In genomic region chr3:96273591-96274465, GRCm38 (mm10) we compare ENCODE assay signal across 15 mouse cellular contexts. TPM values are rescaled to one million over a fixed set of nuclear protein-coding genes. Genes with fewer than 3 reads are reported as not detected.
DNase-seq lines count a peak whose midpoint lies in the region; ATAC-seq and TF ChIP-seq lines count a peak whose summit lies in the region.
"Had no signal": no experiment of that assay in that cellular context is flagged by ENCODE, and none has a peak within 500 bp of the region (broad histone marks: within the 10 kb centered on the region; RNA-seq: fewer than 3 reads in every experiment).

No protein-coding gene starts in this region.

- 50% methylated on average over 17 of the region's 17 CpGs for WGBS in liver, embryonic 13.5 days (ENCODE audit: insufficient replicate concordance)
- 89% methylated on average over 17 of the region's 17 CpGs for WGBS in forebrain, embryonic 13.5 days

- 0 out of 2 replicates have a peak, but pooled peaks have one; percentile 3 for TF ChIP-seq CTCF in G1E (IDR thresholded peaks at IDR 0.05; ENCODE audit: low read depth, low read length)

- 0 out of 2 replicates have a peak overlapping the region, but pooled peaks have one; percentile 15 for H3K9ac ChIP-seq in liver, embryonic 13.5 days
- no peak overlapping the region for H3K9ac ChIP-seq in forebrain, embryonic 13.5 days
- H3K9ac ChIP-seq: embryonic facial prominence, embryonic 13.5 days; lung, embryonic 15.5 days had no signal

- DNase-seq in retina, embryonic 14.5 days (ENCODE audit: low spot score): peak; percentile 38
- DNase-seq in retina, postnatal 1 day: no peak
- DNase-seq in G1E (ENCODE audit: low spot score): peak; percentile 19
- peak; percentile 49 for DNase-seq in liver, embryonic 13.5 days
- peak; percentile 54 to 63 for DNase-seq in thymus, postnatal 36 days
- no peak for DNase-seq in layer of hippocampus, postnatal 14 days (ENCODE audit: low spot score in 2 of 2)
- no peak for DNase-seq in urinary bladder, postnatal 14 days (ENCODE audit: low spot score)
- DNase-seq: layer of hippocampus, postnatal 36 days; midbrain, embryonic 14.5 days had no signal

- H3K9me3 ChIP-seq in G1E (replicated peaks): no peaks in the 10 kb centered on the region
- no peaks in the 10 kb centered on the region for H3K9me3 ChIP-seq in liver, embryonic 13.5 days (replicated peaks)
- no peaks in the 10 kb centered on the region for H3K9me3 ChIP-seq in forebrain, embryonic 13.5 days (replicated peaks)
- H3K9me3 ChIP-seq: embryonic facial prominence, embryonic 13.5 days; lung, embryonic 15.5 days had no signal

- H3K27me3 ChIP-seq in G1E (ENCODE audit: insufficient read depth, low read length): no peaks in the 10 kb centered on the region
- peaks cover 5% of the 10 kb centered on the region; the same call in 1 of the 2 replicates for H3K27me3 ChIP-seq in liver, embryonic 13.5 days
- peaks cover 3% of the 10 kb centered on the region; the same call in 1 of the 2 replicates for H3K27me3 ChIP-seq in forebrain, embryonic 13.5 days
- H3K27me3 ChIP-seq: embryonic facial prominence, embryonic 13.5 days; lung, embryonic 15.5 days had no signal

- H3K27ac ChIP-seq in liver, embryonic 13.5 days: 0 out of 2 replicates have a peak overlapping the region, but pooled peaks have one; percentile 21
- no peak overlapping the region for H3K27ac ChIP-seq in forebrain, embryonic 13.5 days
- H3K27ac ChIP-seq: embryonic facial prominence, embryonic 13.5 days; lung, embryonic 15.5 days; stomach, postnatal 0 days had no signal

- ATAC-seq in G1E (ENCODE audit: extremely low read depth, insufficient number of reproducible peaks, low FRiP score, poor library complexity, severe bottlenecking): peak; percentile 18
- no peak for ATAC-seq in liver, embryonic 13.5 days (ENCODE audit: low read depth)
- ATAC-seq in forebrain, embryonic 13.5 days: no peak
- ATAC-seq: intestine, embryonic 16.5 days had no signal

- peaks cover 37% of the 10 kb centered on the region for H3K4me1 ChIP-seq in G1E (ENCODE audit: insufficient read depth, low read depth, low read length)
- peaks cover 31% of the 10 kb centered on the region for H3K4me1 ChIP-seq in liver, embryonic 13.5 days (replicated peaks)
- peaks cover 15% of the 10 kb centered on the region for H3K4me1 ChIP-seq in forebrain, embryonic 13.5 days

- H3K4me3 ChIP-seq in G1E (ENCODE audit: low read depth, low read length): peak overlapping the region; percentile 67
- no peak overlapping the region for H3K4me3 ChIP-seq in liver, embryonic 13.5 days (replicated peaks)
- H3K4me3 ChIP-seq in forebrain, embryonic 13.5 days: no peak overlapping the region
- H3K4me3 ChIP-seq: embryonic facial prominence, embryonic 13.5 days; lung, embryonic 15.5 days had no signal

- no peak overlapping the region for H3K4me2 ChIP-seq in liver, embryonic 13.5 days
- no peak overlapping the region for H3K4me2 ChIP-seq in forebrain, embryonic 13.5 days
- H3K4me2 ChIP-seq: embryonic facial prominence, embryonic 13.5 days; lung, embryonic 15.5 days had no signal

- no peaks in the 10 kb centered on the region for H3K36me3 ChIP-seq in G1E (replicated peaks)
- no peaks in the 10 kb centered on the region for H3K36me3 ChIP-seq in liver, embryonic 13.5 days
- H3K36me3 ChIP-seq in forebrain, embryonic 13.5 days (ENCODE audit: poor library complexity, severe bottlenecking): no peaks in the 10 kb centered on the region
- H3K36me3 ChIP-seq: embryonic facial prominence, embryonic 13.5 days; lung, embryonic 15.5 days had no signal

RNA-seq across cellular contexts. Expression of gene Hist2h2bb, which starts 4.3 kb away (rescaled TPM):
- 2,071 and 2,480 TPM in 2 replicates for total RNA-seq in G1E (2014; fragmentation: Nextera tagmentation)
- 8,098 and 8,372 TPM in 2 replicates for total RNA-seq in G1E (2017)
- 0.29 and 0.75 TPM in 2 replicates for polyA plus RNA-seq in G1E (2012)
- polyA plus RNA-seq in liver, embryonic 13.5 days (2015; fragmentation: Nextera tagmentation; extraction: Ambion mirVana): 23.7 and 25.8 TPM in 2 replicates
- polyA plus RNA-seq in forebrain, embryonic 13.5 days (2015; fragmentation: Nextera tagmentation; extraction: Ambion mirVana): 16.0 and 19.8 TPM in 2 replicates
- total RNA-seq in layer of hippocampus, postnatal 14 days (2021): 100 to 1,000 TPM; 133 to 147 TPM

RNA-seq across cellular contexts. Expression of gene Hist2h3b, which starts 5.4 kb away (rescaled TPM):
- total RNA-seq in G1E (2014; fragmentation: Nextera tagmentation) (2,573 and 2,582 TPM in 2 replicates), G1E (2017) (465 and 1,341 TPM in 2 replicates)
- polyA plus RNA-seq in G1E (2012): 16.2 and 95.7 TPM in 2 replicates
- 89.3 and 159 TPM in 2 replicates for polyA plus RNA-seq in liver, embryonic 13.5 days (2015; fragmentation: Nextera tagmentation; extraction: Ambion mirVana)
- 105 and 122 TPM in 2 replicates for polyA plus RNA-seq in forebrain, embryonic 13.5 days (2015; fragmentation: Nextera tagmentation; extraction: Ambion mirVana)
- total RNA-seq in layer of hippocampus, postnatal 14 days (2021): 100 to 1,000 TPM in 1 of 2 experiments, 10 to 100 TPM in 1; 73.5 to 102 TPM

RNA-seq across cellular contexts. Expression of gene Hist2h4, which starts 10.7 kb away (rescaled TPM):
- total RNA-seq in G1E (2014; fragmentation: Nextera tagmentation) (490 and 543 TPM in 2 replicates), G1E (2017) (66.6 and 93.8 TPM in 2 replicates)
- polyA plus RNA-seq in G1E (2012): 1.8 and 9.3 TPM in 2 replicates
- 15.2 and 44.8 TPM in 2 replicates for polyA plus RNA-seq in liver, embryonic 13.5 days (2015; fragmentation: Nextera tagmentation; extraction: Ambion mirVana)
- polyA plus RNA-seq in forebrain, embryonic 13.5 days (2015; fragmentation: Nextera tagmentation; extraction: Ambion mirVana): 22.4 and 24.3 TPM in 2 replicates
- 10 to 100 TPM; 25.2 to 29.8 TPM for total RNA-seq in layer of hippocampus, postnatal 14 days (2021)

RNA-seq across cellular contexts. Expression of gene Fcgr1, which starts 19.9 kb away (rescaled TPM):
- total RNA-seq in G1E (2014; fragmentation: Nextera tagmentation): 0.53 TPM in 1 of 2 replicates, not detected in the other
- 0.12 and 0.16 TPM in 2 replicates for total RNA-seq in G1E (2017)
- not detected in 2 replicates for polyA plus RNA-seq in G1E (2012)
- polyA plus RNA-seq in liver, embryonic 13.5 days (2015; fragmentation: Nextera tagmentation; extraction: Ambion mirVana): 3.0 and 4.6 TPM in 2 replicates
- polyA plus RNA-seq in forebrain, embryonic 13.5 days (2015; fragmentation: Nextera tagmentation; extraction: Ambion mirVana): 0.56 and 1.0 TPM in 2 replicates
- total RNA-seq in layer of hippocampus, postnatal 14 days (2021): 1 to 10 TPM; 2.3 to 2.5 TPM

RNA-seq across cellular contexts. Expression of gene Hist2h3c1, which starts 27.3 kb away (rescaled TPM):
- total RNA-seq in G1E (2014; fragmentation: Nextera tagmentation) (21.7 and 42.6 TPM in 2 replicates), G1E (2017) (9.1 and 9.9 TPM in 2 replicates)
- polyA plus RNA-seq in G1E (2012): not detected in 2 replicates
- polyA plus RNA-seq in liver, embryonic 13.5 days (2015; fragmentation: Nextera tagmentation; extraction: Ambion mirVana): 2.3 TPM in 2 replicates
- 0.34 and 0.93 TPM in 2 replicates for polyA plus RNA-seq in forebrain, embryonic 13.5 days (2015; fragmentation: Nextera tagmentation; extraction: Ambion mirVana)
- total RNA-seq in layer of hippocampus, postnatal 14 days (2021): not detected
- total RNA-seq: layer of hippocampus, postnatal 36 days had no signal
- polyA plus RNA-seq: embryonic facial prominence, embryonic 13.5 days; frontal cortex, adult 2 months; midbrain, embryonic 14.5 days had no signal

Comparison
In these comparisons a context has a peak if more than half of its experiments do, and no peak if none do; other contexts are left out.
1. DNase-seq: peak in retina, embryonic 14.5 days (single experiment), G1E (single experiment), liver, embryonic 13.5 days (single experiment) and thymus, postnatal 36 days (2 of 2); none in retina, postnatal 1 day (single experiment), layer of hippocampus, postnatal 14 days (0 of 2) and urinary bladder, postnatal 14 days (single experiment).